Mouse (Mus musculus) limb, embryonic 13.5 days (tissue): ENCODE data around the gene Card10. TPM values are rescaled to one million over a fixed set of nuclear protein-coding genes. Genes with fewer than 3 reads are reported as not detected.

Experiments
- ATAC-seq: fragments of 200-750 bp; cut with Nextera tagmentation; 2 replicates; pipeline ENCODE4 v1.8.0; 2017; ENCODE audit warnings: low read depth, moderate number of reproducible peaks, moderate TSS enrichment; ENCODE audit not compliant: low FRiP score
- H3K27ac ChIP-seq: fragments of 300-500 bp; sonication (generic); 2 replicates; pipeline ENCODE4 v1.5.1; 2015; ENCODE audit warnings: inconsistent platforms, mild to moderate bottlenecking, moderate library complexity
- H3K27me3 ChIP-seq: fragments of 300-500 bp; sonication (generic); 2 replicates; pipeline ENCODE4 v1.6.1; 2015; ENCODE audit warnings: mild to moderate bottlenecking, inconsistent platforms
- H3K36me3 ChIP-seq: fragments of 300-500 bp; sonication (generic); 2 replicates; pipeline ENCODE4 v1.6.1; 2015; ENCODE audit warnings: inconsistent platforms, mild to moderate bottlenecking, moderate library complexity
- H3K4me1 ChIP-seq: fragments of 300-500 bp; sonication (generic); 2 replicates; pipeline ENCODE4 v1.6.1; 2015; ENCODE audit warnings: inconsistent platforms
- H3K4me2 ChIP-seq: fragments of 300-500 bp; sonication (generic); replicated peaks from 2 replicates; pipeline ENCODE4 v1.6.1; 2015; ENCODE audit warnings: inconsistent platforms, mild to moderate bottlenecking, moderate library complexity
- H3K4me3 ChIP-seq: fragments of 300-500 bp; sonication (generic); 2 replicates; pipeline ENCODE4 v1.5.1; 2015; ENCODE audit warnings: moderate library complexity, mild to moderate bottlenecking, inconsistent platforms
- H3K9ac ChIP-seq: fragments of 300-500 bp; sonication (generic); 2 replicates; pipeline ENCODE4 v1.6.1; 2015; ENCODE audit warnings: mild to moderate bottlenecking, inconsistent platforms
- H3K9me3 ChIP-seq: fragments of 300-500 bp; sonication (generic); 2 replicates; pipeline ENCODE4 v1.6.1; 2016; ENCODE audit warnings: inconsistent platforms
- WGBS: fragments of 180-500 bp; shearing (Covaris S2); methylation state at CpG from one replicate; pipeline ENCODE4 v1.1.7; 2015; 5-methylcytosine and 5-hydroxymethylcytosine counted together
- polyA plus RNA-seq: library from polyadenylated mRNA; unstranded; fragments of >200 nt; fragmentation: Nextera tagmentation; extraction: Ambion mirVana; gene quantifications from 2 replicates; pipeline ENCODE4 v1.2.1, GENCODE M21; 2015

Gene Card10
- polyA plus RNA-seq, 1 experiment from 2014 or later, result 3.0 TPM

DNA sequence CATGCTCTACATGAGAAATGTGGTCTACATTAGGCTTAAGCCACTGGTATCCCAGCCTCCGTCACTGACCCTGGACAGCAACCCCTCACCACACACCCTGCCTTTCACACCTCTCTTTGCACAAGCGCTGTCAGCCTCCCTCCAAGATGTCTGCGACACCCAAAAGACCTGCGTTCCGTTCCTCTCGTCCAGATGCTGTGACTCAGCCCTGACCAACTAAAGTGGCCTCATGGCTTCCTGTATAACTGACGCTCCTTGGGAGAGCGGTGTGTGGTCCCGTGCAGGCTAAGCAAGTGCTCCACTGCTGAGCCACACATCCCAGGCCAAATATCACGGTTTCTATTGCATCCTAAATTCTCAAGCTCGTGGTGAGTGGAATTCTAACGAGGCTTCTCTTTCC lies 62.2 kb downstream of the Card10 start:
- no peak overlapping the region for H3K9ac ChIP-seq
- H3K4me3 ChIP-seq, result no peak overlapping the region
- no peaks in the 10 kb centered on the region for H3K36me3 ChIP-seq
- 45% methylated on average over 12 of the region's 12 CpGs for WGBS
- no peaks in the 10 kb centered on the region for H3K4me1 ChIP-seq
- no peak overlapping the region for H3K4me2 ChIP-seq
- H3K9me3 ChIP-seq, result no peaks in the 10 kb centered on the region
- no peak overlapping the region for H3K27ac ChIP-seq
- ATAC-seq, result no peak
- H3K27me3 ChIP-seq, result peaks cover 25% of the 10 kb centered on the region

DNA sequence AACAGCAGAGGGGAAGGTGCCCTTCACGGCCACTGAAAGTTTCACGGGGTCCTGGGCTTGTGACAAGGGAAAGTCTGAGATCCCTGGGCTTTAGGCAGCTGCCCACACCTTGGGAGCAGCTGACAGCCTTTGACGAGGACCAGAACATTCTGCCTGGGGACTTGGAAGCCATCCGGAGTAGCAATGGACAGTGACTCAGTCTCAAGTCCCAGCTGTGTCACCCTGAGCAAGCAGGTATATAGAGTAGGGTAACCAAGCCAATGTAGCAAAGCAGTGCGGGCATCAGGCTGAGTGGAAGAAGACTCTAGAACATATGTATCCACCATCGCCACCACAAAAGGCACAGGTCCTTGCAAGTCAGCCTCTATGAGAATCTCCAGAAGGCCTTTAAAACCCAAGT lies 65.7 kb downstream of the Card10 start:
- Histone ChIP-seq H3K36me3 (no peaks in the 10 kb centered on the region), H3K4me3 (no peak overlapping the region), H3K27ac (no peak overlapping the region), H3K27me3 (peaks cover 44% of the 10 kb centered on the region), H3K9ac (no peak overlapping the region; the same call in 1 of the 2 replicates), H3K4me1 (no peaks in the 10 kb centered on the region), H3K9me3 (no peaks in the 10 kb centered on the region), H3K4me2 (no peak overlapping the region)
- WGBS, result 40% methylated on average over 6 of the region's 6 CpGs
- no peak for ATAC-seq

DNA sequence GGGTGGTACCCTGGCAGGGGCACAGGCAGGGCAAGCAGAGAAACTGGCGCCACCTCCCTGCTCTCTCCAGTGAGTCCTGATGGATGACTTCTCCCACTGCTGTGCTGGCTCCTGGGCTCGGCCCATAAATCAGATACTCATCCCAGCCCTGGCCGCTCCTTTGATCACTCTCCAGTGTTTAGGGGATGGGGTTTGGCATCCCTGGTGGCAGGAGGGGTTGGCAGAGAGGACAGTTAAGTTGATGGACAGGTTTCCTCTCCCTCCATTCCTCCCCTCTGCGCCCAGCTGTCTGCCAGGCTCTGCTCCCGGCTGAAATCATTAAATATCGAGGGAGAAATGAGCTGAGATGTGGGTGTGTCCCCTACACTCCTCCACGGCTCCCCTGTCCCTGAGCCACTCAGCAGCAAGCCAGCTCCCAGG lies 66.2 kb downstream of the Card10 start:
- H3K27ac ChIP-seq, result no peak overlapping the region
- no peak overlapping the region for H3K4me2 ChIP-seq
- 12% methylated on average over 7 of the region's 7 CpGs for WGBS
- H3K36me3 ChIP-seq, result no peaks in the 10 kb centered on the region
- no peaks in the 10 kb centered on the region for H3K9me3 ChIP-seq
- ATAC-seq, result no peak
- H3K9ac ChIP-seq, result no peak overlapping the region; the same call in 1 of the 2 replicates
- peaks cover 44% of the 10 kb centered on the region for H3K27me3 ChIP-seq
- no peak overlapping the region for H3K4me3 ChIP-seq
- no peaks in the 10 kb centered on the region for H3K4me1 ChIP-seq

DNA sequence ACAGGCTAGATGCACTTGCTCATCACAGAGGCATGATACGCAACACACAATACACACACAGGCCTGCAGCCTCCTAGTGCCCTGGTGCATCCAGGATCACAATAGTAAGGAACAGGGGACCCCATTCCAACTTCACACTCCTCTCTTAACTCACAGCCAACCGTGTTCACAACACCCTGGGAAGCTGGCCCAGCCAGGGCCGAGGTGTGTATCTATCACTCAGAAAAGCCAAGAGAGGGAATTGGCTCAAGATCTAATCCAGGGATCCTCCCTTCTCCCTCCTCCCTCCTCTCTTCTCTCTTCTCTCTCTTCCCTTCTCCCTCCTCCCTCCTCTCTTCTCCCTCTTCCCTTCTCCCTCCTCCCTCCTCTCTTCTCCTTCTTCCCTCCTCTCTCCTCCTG lies 66.7 kb downstream of the Card10 start:
- Histone ChIP-seq H3K9ac (no peak overlapping the region), H3K27ac (no peak overlapping the region), H3K27me3 (peaks cover 44% of the 10 kb centered on the region), H3K9me3 (no peaks in the 10 kb centered on the region), H3K4me3 (no peak overlapping the region), H3K36me3 (no peaks in the 10 kb centered on the region), H3K4me1 (no peaks in the 10 kb centered on the region), H3K4me2 (no peak overlapping the region)
- ATAC-seq, result no peak
- WGBS, result 41% methylated on average over 3 of the region's 3 CpGs

DNA sequence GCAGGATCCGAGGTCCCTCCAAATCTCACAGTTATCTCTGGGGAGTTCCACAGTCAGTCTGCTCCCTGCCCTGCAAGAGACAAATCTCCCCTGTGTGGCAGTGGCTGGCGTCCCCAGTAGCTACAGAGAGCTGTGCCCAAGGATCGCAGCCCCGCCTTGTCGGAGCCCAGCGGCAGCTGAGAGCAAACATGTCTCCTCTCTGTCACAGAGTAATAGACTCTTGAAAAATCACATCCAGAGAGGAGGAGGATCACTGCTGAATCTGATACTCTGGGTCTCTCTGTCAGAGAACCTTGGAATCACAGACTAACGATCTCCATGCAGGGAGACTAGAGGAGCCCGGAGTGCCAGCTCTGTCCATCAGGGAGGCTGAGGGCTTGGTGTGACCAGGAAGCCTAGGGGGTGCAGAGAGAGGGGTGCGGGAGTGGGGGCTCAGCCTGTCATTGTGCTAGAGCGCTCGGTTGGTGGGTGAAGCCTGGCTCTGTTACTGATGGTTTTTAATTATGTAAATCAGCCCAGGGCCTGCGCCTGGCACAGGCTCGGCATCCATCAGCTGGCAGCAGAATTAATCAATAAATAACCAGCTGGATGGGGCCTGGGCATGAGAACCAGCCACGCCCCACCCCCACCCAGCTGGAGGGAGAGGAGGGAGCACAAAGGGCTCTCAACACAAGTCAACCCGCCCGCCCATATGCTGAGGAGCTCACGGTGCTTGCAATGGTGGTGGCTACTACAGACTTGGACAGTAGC lies 67.2 kb downstream of the Card10 start:
- Histone ChIP-seq H3K4me2 (no peak overlapping the region), H3K36me3 (no peaks in the 10 kb centered on the region), H3K27ac (no peak overlapping the region), H3K9me3 (no peaks in the 10 kb centered on the region), H3K9ac (no peak overlapping the region), H3K27me3 (peaks cover 44% of the 10 kb centered on the region), H3K4me1 (no peaks in the 10 kb centered on the region), H3K4me3 (no peak overlapping the region)
- ATAC-seq, result no peak
- 38% methylated on average over 17 of the region's 17 CpGs for WGBS

DNA sequence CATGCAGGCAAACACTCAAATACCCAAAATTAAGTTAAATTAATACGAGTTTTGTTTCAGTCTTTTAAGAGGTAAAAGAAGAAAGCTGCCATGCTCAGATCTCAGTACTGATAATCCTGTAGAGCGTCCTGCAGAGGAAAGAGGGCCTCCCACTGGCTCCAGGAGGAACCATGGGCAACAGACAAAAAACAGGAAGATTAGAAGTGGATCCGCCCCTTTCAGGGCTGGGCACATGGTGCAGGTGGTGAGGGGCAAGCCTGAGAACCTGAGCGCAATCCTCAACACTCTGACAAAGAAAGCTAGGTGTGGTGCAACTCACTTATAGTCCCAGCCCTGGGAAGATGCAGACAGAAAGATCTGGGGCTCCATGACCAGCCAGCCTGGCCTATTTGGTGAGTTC lies 71.0 kb downstream of the Card10 start:
- no peaks in the 10 kb centered on the region for H3K4me1 ChIP-seq
- WGBS, result 64% methylated on average over 4 of the region's 4 CpGs
- H3K27ac ChIP-seq, result no peak overlapping the region
- H3K4me2 ChIP-seq, result no peak overlapping the region
- H3K9ac ChIP-seq, result no peak overlapping the region
- H3K36me3 ChIP-seq, result no peaks in the 10 kb centered on the region
- H3K9me3 ChIP-seq, result no peaks in the 10 kb centered on the region
- no peak overlapping the region for H3K4me3 ChIP-seq
- peaks cover 41% of the 10 kb centered on the region for H3K27me3 ChIP-seq
- ATAC-seq, result no peak

DNA sequence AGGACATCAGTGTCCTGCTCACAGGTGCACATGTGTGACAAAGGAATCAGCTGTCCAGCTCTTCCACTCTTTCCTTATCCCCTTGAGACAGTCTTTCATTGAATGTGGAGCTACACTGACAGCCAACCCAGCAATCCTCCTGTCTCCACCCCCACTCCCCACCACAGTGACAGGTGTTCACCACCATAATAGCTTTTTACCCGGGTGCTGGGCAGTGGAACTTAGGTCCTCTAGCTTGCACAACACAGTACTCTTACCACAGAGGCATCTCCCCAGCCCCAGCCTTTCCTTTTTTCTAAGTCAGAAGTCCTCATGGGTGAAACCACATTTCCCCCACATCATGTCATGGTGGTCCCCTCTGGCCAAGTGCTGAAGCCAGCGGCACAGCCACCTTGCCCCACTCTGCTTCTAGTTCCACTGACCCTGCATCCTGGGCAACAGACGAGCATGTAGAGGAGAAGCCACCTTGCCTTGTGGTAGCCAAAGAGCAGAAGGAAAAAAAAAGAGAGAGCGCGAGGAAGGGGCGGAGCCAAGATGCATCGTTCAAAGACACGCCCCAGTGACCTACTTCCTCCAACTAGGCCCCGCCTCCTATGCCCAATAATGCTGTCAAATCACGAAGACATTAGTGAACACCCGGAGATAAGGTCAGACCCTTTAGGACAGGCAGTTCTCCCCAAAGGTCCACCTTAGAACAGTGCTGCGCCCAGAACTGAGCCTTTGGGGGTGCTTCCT lies 72.4 kb downstream of the Card10 start:
- Histone ChIP-seq H3K36me3 (no peaks in the 10 kb centered on the region), H3K4me1 (no peaks in the 10 kb centered on the region), H3K9me3 (no peaks in the 10 kb centered on the region), H3K27ac (no peak overlapping the region), H3K4me2 (no peak overlapping the region), H3K9ac (no peak overlapping the region), H3K4me3 (no peak overlapping the region), H3K27me3 (peaks cover 32% of the 10 kb centered on the region)
- ATAC-seq, result no peak
- 78% methylated on average over 12 of the region's 12 CpGs for WGBS

DNA sequence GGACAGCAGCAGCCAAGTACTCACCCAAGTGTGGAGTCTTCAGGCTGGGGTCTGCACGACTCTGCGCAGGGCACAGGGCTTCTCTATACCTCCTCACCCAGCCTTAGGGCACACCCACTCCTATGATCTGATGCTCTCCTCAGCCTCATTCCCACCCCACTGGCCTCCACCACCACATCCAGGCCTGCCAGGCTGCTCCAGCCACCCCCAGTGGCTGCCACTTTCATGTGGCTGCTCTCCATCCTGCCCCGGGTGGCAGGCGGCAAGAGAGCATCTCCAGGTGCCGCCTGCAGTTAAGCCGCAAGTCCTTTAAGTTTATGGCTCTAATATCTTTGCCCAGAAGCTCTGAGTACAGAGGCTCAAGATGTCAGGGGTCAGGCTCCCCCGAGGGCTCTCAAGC lies 76.1 kb downstream of the Card10 start:
- H3K4me3 ChIP-seq, result no peak overlapping the region
- no peaks in the 10 kb centered on the region for H3K36me3 ChIP-seq
- H3K4me2 ChIP-seq, result no peak overlapping the region
- no peak overlapping the region for H3K27ac ChIP-seq
- H3K9ac ChIP-seq, result no peak overlapping the region
- H3K27me3 ChIP-seq, result peaks cover 42% of the 10 kb centered on the region
- WGBS, result 33% methylated on average over 7 of the region's 7 CpGs
- no peaks in the 10 kb centered on the region for H3K4me1 ChIP-seq
- no peaks in the 10 kb centered on the region for H3K9me3 ChIP-seq
- ATAC-seq, result no peak

Other genes starting within 250 kb of the Card10 start
- gene Rac2, start 230.3 kb downstream of the Card10 start, polyA plus RNA-seq, result 11.3 and 12.5 TPM in 2 replicates
- 8.0 and 8.7 TPM in 2 replicates for gene Cyth4, start 206.0 kb downstream of the Card10 start, polyA plus RNA-seq
- gene Elfn2, start 84.3 kb downstream of the Card10 start, polyA plus RNA-seq, result 0.05 and 0.11 TPM in 2 replicates
- gene Mfng, start 29.6 kb downstream of the Card10 start, polyA plus RNA-seq, result 14.1 and 15.0 TPM in 2 replicates
- 17.9 and 19.1 TPM in 2 replicates for gene Cdc42ep1, start 39.6 kb upstream of the Card10 start, polyA plus RNA-seq
- gene Lgals2, start 52.5 kb upstream of the Card10 start, polyA plus RNA-seq, result 0.47 and 0.53 TPM in 2 replicates
- 42.0 and 46.5 TPM in 2 replicates for gene Gga1, start 74.1 kb upstream of the Card10 start, polyA plus RNA-seq
- 0.34 and 0.71 TPM in 2 replicates for gene Gm49510, start 96.6 kb upstream of the Card10 start, polyA plus RNA-seq
- 43.7 and 51.3 TPM in 2 replicates for gene Sh3bp1, start 96.7 kb upstream of the Card10 start, polyA plus RNA-seq
- 19.1 and 20.3 TPM in 2 replicates for gene Pdxp, start 110.9 kb upstream of the Card10 start, polyA plus RNA-seq
- gene Lgals1, start 123.7 kb upstream of the Card10 start, polyA plus RNA-seq, result 1,866 and 1,947 TPM in 2 replicates
- 55.7 and 60.0 TPM in 2 replicates for gene Nol12, start 131.9 kb upstream of the Card10 start, polyA plus RNA-seq
- gene Triobp, start 144.7 kb upstream of the Card10 start, polyA plus RNA-seq, result 42.0 and 50.2 TPM in 2 replicates
- gene H1f0, start 225.4 kb upstream of the Card10 start, polyA plus RNA-seq, result 558 and 589 TPM in 2 replicates
- gene Galr3, start 238.8 kb upstream of the Card10 start, polyA plus RNA-seq, result not detected in 2 replicates